Mouse (Mus musculus) kidney, embryonic 16.5 days (tissue): Measurements from ENCODE around the gene Lamtor1. TPM values are rescaled to one million over a fixed set of nuclear protein-coding genes. Genes with fewer than 3 reads are reported as not detected.

Experiments used
- ATAC-seq: fragments of 200-750 bp; cut with Nextera tagmentation; 2 replicates; pipeline ENCODE4 v1.8.0; 2017; ENCODE audit warnings: moderate TSS enrichment; ENCODE audit not compliant: low FRiP score, low TSS enrichment
- H3K27ac ChIP-seq: fragments of 300-500 bp; sonication (generic); 2 replicates; pipeline ENCODE4 v1.5.1; 2014; ENCODE audit warnings: low read length
- H3K27me3 ChIP-seq: fragments of 300-500 bp; sonication (generic); 2 replicates; pipeline ENCODE4 v1.6.1; 2014; ENCODE audit warnings: low read length, control low read depth, mixed read lengths; ENCODE audit not compliant: insufficient read depth
- H3K36me3 ChIP-seq: fragments of 300-500 bp; sonication (generic); 2 replicates; pipeline ENCODE4 v1.6.1; 2014; ENCODE audit warnings: low read length, control low read depth, mixed read lengths; ENCODE audit not compliant: insufficient read depth
- H3K4me1 ChIP-seq: fragments of 300-500 bp; sonication (generic); 2 replicates; pipeline ENCODE4 v1.6.1; 2014; ENCODE audit warnings: low read length, control low read depth, mixed read lengths; ENCODE audit not compliant: insufficient read depth
- H3K4me2 ChIP-seq: fragments of 300-500 bp; sonication (generic); replicated peaks from 2 replicates; pipeline ENCODE4 v1.6.1; 2014; ENCODE audit warnings: low read depth, low read length
- H3K4me3 ChIP-seq: fragments of 300-500 bp; sonication (generic); 2 replicates; pipeline ENCODE4 v1.5.1; 2014; ENCODE audit warnings: mild to moderate bottlenecking, low read length
- H3K9ac ChIP-seq: fragments of 300-500 bp; sonication (generic); replicated peaks from 2 replicates; pipeline ENCODE4 v1.6.1; 2014; ENCODE audit warnings: low read length
- H3K9me3 ChIP-seq: fragments of 300-500 bp; sonication (generic); 2 replicates; pipeline ENCODE4 v1.6.1; 2016; ENCODE audit warnings: low read length, control low read depth
- WGBS: fragments of 180-500 bp; shearing (Covaris S2); extraction: QIAGEN DNeasy Blood & Tissue Kit; methylation state at CpG from one replicate; pipeline ENCODE4 v1.1.7; 2014; 5-methylcytosine and 5-hydroxymethylcytosine counted together
- microRNA-seq: library from miRNA; unstranded; fragments of <30 nt; microRNA quantifications from one replicate; pipeline ENCODE4, GENCODE M21; 2016
- polyA plus RNA-seq: library from polyadenylated mRNA; unstranded; fragments of >200 nt; fragmentation: Nextera tagmentation; extraction: Ambion mirVana; gene quantifications from 2 replicates; pipeline ENCODE4 v1.2.1, GENCODE M21; 2015

Lamtor1 gene
- polyA plus RNA-seq, 1 experiment from 2014 or later = 183 TPM

GRCm38 (mm10) chr7:101974505-101974904 lies 68.8 kb downstream of the Lamtor1 start:
- Histone ChIP-seq H3K4me1 (peaks cover 34% of the 10 kb centered on the region), H3K4me3 (no peak overlapping the region), H3K9ac (0 out of 2 replicates have a peak overlapping the region, but pooled peaks have one; percentile 20), H3K36me3 (peaks cover 6% of the 10 kb centered on the region; the same call in 1 of the 2 replicates), H3K4me2 (no peak overlapping the region), H3K27ac (no peak overlapping the region), H3K9me3 (no peaks in the 10 kb centered on the region), H3K27me3 (no peaks in the 10 kb centered on the region)
- ATAC-seq = no peak
- WGBS = 32% methylated on average over 2 of the region's 2 CpGs

Small RNA genes within 50 kb of the gene (microRNA-seq; reads per million reads assigned to microRNA genes)
- not detected for gene Gm22655

Other genes with a start within 250 kb of the Lamtor1 start
- 67.2 and 69.0 TPM in 2 replicates for gene Clpb, start 242.3 kb upstream of the Lamtor1 start, polyA plus RNA-seq
- gene Phox2a, start 87.6 kb upstream of the Lamtor1 start, polyA plus RNA-seq = 0.19 and 0.75 TPM in 2 replicates
- 44.2 and 55.6 TPM in 2 replicates for gene Inppl1, start 67.7 kb upstream of the Lamtor1 start, polyA plus RNA-seq
- gene Folr2, start 48.7 kb upstream of the Lamtor1 start, polyA plus RNA-seq = 1.3 and 1.9 TPM in 2 replicates
- gene Anapc15, start 42.2 kb upstream of the Lamtor1 start, polyA plus RNA-seq = 76.3 and 77.8 TPM in 2 replicates
- gene Folr1, start 35.1 kb upstream of the Lamtor1 start, polyA plus RNA-seq = 82.5 and 98.0 TPM in 2 replicates
- 0.33 and 0.59 TPM in 2 replicates for gene Tomt, start 455 bp downstream of the Lamtor1 start, polyA plus RNA-seq
- 10.8 and 13.9 TPM in 2 replicates for gene Lrrc51, start 28.0 kb downstream of the Lamtor1 start, polyA plus RNA-seq
- 72.1 and 75.6 TPM in 2 replicates for gene Numa1, start 28.2 kb downstream of the Lamtor1 start, polyA plus RNA-seq
- 3.0 and 3.3 TPM in 2 replicates for gene Il18bp, start 112.8 kb downstream of the Lamtor1 start, polyA plus RNA-seq
- 32.7 and 34.1 TPM in 2 replicates for gene Rnf121, start 159.6 kb downstream of the Lamtor1 start, polyA plus RNA-seq
- gene Xndc1, start 159.6 kb downstream of the Lamtor1 start, polyA plus RNA-seq = 34.4 and 37.5 TPM in 2 replicates
- 0.99 and 1.4 TPM in 2 replicates for gene Xntrpc, start 159.8 kb downstream of the Lamtor1 start, polyA plus RNA-seq
- 0.09 TPM in 1 of 2 replicates, not detected in the other for gene Trpc2, start 177.2 kb downstream of the Lamtor1 start, polyA plus RNA-seq
- 1.0 and 1.2 TPM in 2 replicates for gene Art1, start 195.8 kb downstream of the Lamtor1 start, polyA plus RNA-seq
- gene Art5, start 203.6 kb downstream of the Lamtor1 start, polyA plus RNA-seq = 2.2 and 2.4 TPM in 2 replicates
- not detected in 2 replicates for gene Chrna10, start 210.9 kb downstream of the Lamtor1 start, polyA plus RNA-seq